Comparison of ENCODE assay signal across 15 mouse cellular contexts in the genomic region with DNA sequence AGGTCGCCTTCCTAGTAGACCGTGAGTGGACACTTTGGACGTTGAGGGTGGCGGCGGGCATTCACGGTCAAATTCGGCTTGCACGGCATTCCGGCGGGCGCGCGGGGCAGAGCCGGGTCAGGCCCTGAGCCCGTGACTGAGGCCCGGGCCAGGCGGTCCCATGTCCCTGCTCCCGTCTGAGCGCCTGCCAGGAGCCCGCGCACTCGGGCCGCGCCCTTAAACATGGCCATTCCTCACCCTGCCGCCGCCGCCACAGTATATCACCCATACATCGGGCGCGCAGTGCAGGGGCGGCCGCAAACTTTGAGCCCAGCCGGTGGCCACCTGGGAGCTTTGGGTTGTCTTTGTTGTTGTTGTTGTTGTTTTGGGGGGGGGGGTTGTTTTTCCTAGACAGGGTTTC. TPM values are rescaled to one million over a fixed set of nuclear protein-coding genes. Genes with fewer than 3 reads are reported as not detected.
A peak's percentile ranks its signal among the peaks of the same experiment; 100 is the strongest.
DNase-seq lines count a peak whose midpoint lies in the region; ATAC-seq lines count a peak whose summit lies in the region.
"Had no signal": no experiment of that assay in that cellular context is flagged by ENCODE, and none has a peak within 500 bp of the region (broad histone marks: within the 10 kb centered on the region; RNA-seq: fewer than 3 reads in every experiment).

No protein-coding gene starts in this region.

- H3K9ac ChIP-seq in forebrain, embryonic 11.5 days (ENCODE audit: low read length), result no peak overlapping the region
- no peak overlapping the region for H3K9ac ChIP-seq in kidney, embryonic 15.5 days

- H3K9me3 ChIP-seq in forebrain, embryonic 10.5 days, result no peaks in the 10 kb centered on the region; the same call in 1 of the 2 replicates
- H3K9me3 ChIP-seq in forebrain, embryonic 11.5 days (ENCODE audit: control insufficient read depth, low read length), result no peaks in the 10 kb centered on the region
- H3K9me3 ChIP-seq in kidney, embryonic 15.5 days (replicated peaks), result no peaks in the 10 kb centered on the region

- H3K36me3 ChIP-seq in forebrain, embryonic 10.5 days (replicated peaks), result no peaks in the 10 kb centered on the region
- no peaks in the 10 kb centered on the region for H3K36me3 ChIP-seq in forebrain, embryonic 11.5 days (ENCODE audit: control insufficient read depth, insufficient read depth, low read length)
- no peaks in the 10 kb centered on the region for H3K36me3 ChIP-seq in kidney, embryonic 15.5 days

- H3K27me3 ChIP-seq in forebrain, embryonic 10.5 days (ENCODE audit: poor library complexity, severe bottlenecking), result peaks cover 59% of the 10 kb centered on the region
- H3K27me3 ChIP-seq in forebrain, embryonic 11.5 days (ENCODE audit: control insufficient read depth, insufficient read depth, low read length), result peaks cover 6% of the 10 kb centered on the region; the same call in 1 of the 2 replicates
- H3K27me3 ChIP-seq in kidney, embryonic 15.5 days, result peaks cover 28% of the 10 kb centered on the region

- WGBS in forebrain, embryonic 10.5 days, result 29% methylated on average over 33 of the region's 33 CpGs
- 32% methylated on average over 33 of the region's 33 CpGs for WGBS in forebrain, embryonic 11.5 days
- 23% methylated on average over 33 of the region's 33 CpGs for WGBS in kidney, embryonic 15.5 days

- DNase-seq in forebrain, embryonic 10.5 days (ENCODE audit: extremely low spot score, low spot score), result no peak
- no peak for DNase-seq in forebrain, embryonic 11.5 days (ENCODE audit: low spot score)
- no peak for DNase-seq in kidney, postnatal 14 days
- peak; percentile 11 for DNase-seq in thymus, postnatal 4 days
- no peak for DNase-seq in thymus, postnatal 25 days
- no peak for DNase-seq in adrenal gland, postnatal 25 days
- DNase-seq in frontal cortex, postnatal 25 days (ENCODE audit: low spot score in 2 of 2), result no peak
- DNase-seq: cerebellum, postnatal 25 days; heart, postnatal 10 days; right cerebral cortex, adult 18-20 months had no signal

- H3K4me2 ChIP-seq in forebrain, embryonic 11.5 days (ENCODE audit: low read depth, low read length, severe bottlenecking), result no peak overlapping the region
- H3K4me2 ChIP-seq in kidney, embryonic 15.5 days, result peak overlapping the region; percentile 42

- no peak for ATAC-seq in forebrain, embryonic 11.5 days (replicated peaks; ENCODE audit: low FRiP score)
- ATAC-seq in kidney, embryonic 15.5 days (replicated peaks; ENCODE audit: low FRiP score), result no peak

- peaks cover 10% of the 10 kb centered on the region for H3K4me1 ChIP-seq in forebrain, embryonic 10.5 days
- no peaks in the 10 kb centered on the region for H3K4me1 ChIP-seq in forebrain, embryonic 11.5 days (replicated peaks; ENCODE audit: control insufficient read depth, insufficient read depth, low read length)
- H3K4me1 ChIP-seq in kidney, embryonic 15.5 days, result peaks cover 13% of the 10 kb centered on the region; the same call in 1 of the 2 replicates

- H3K27ac ChIP-seq in forebrain, embryonic 10.5 days, result no peak overlapping the region
- H3K27ac ChIP-seq in forebrain, embryonic 11.5 days (ENCODE audit: low read depth, low read length), result no peak overlapping the region
- H3K27ac ChIP-seq in kidney, embryonic 15.5 days, result no peak overlapping the region
- H3K27ac ChIP-seq: macrophage had no signal

- H3K4me3 ChIP-seq in forebrain, embryonic 10.5 days, result 0 out of 2 replicates have a peak overlapping the region, but pooled peaks have one; percentile 21
- H3K4me3 ChIP-seq in forebrain, embryonic 11.5 days (ENCODE audit: low read depth, low read length), result no peak overlapping the region
- 0 out of 2 replicates have a peak overlapping the region, but pooled peaks have one; percentile 4 for H3K4me3 ChIP-seq in kidney, embryonic 15.5 days (replicated peaks)

RNA-seq across cellular contexts. Expression of gene Rpp21, which starts 9.0 kb away (rescaled TPM):
- polyA plus RNA-seq in forebrain, embryonic 10.5 days (2016; fragmentation: Nextera tagmentation; extraction: Ambion mirVana), result 94.4 and 98.2 TPM in 2 replicates
- 82.2 and 89.0 TPM in 2 replicates for polyA plus RNA-seq in forebrain, embryonic 11.5 days (2014; fragmentation: Nextera tagmentation; extraction: Ambion mirVana)
- 107 and 113 TPM in 2 replicates for polyA plus RNA-seq in kidney, embryonic 15.5 days (2015; fragmentation: Nextera tagmentation; extraction: Ambion mirVana)
- total RNA-seq in adrenal gland, postnatal 25 days (2021), result 47.2 TPM in 2 replicates

RNA-seq across cellular contexts. Expression of gene Trim39, which starts 23.2 kb away (rescaled TPM):
- 20.5 and 23.9 TPM in 2 replicates for polyA plus RNA-seq in forebrain, embryonic 10.5 days (2016; fragmentation: Nextera tagmentation; extraction: Ambion mirVana)
- 22.0 and 23.0 TPM in 2 replicates for polyA plus RNA-seq in forebrain, embryonic 11.5 days (2014; fragmentation: Nextera tagmentation; extraction: Ambion mirVana)
- 16.4 and 19.5 TPM in 2 replicates for polyA plus RNA-seq in kidney, embryonic 15.5 days (2015; fragmentation: Nextera tagmentation; extraction: Ambion mirVana)
- total RNA-seq in adrenal gland, postnatal 25 days (2021), result 22.5 and 23.0 TPM in 2 replicates

RNA-seq across cellular contexts. Expression of gene H2-M10.2, which starts 37.4 kb away (rescaled TPM):
- 0.21 TPM in 1 of 2 replicates, not detected in the other for polyA plus RNA-seq in forebrain, embryonic 10.5 days (2016; fragmentation: Nextera tagmentation; extraction: Ambion mirVana)
- 0.33 TPM in 2 replicates for polyA plus RNA-seq in forebrain, embryonic 11.5 days (2014; fragmentation: Nextera tagmentation; extraction: Ambion mirVana)
- polyA plus RNA-seq in kidney, embryonic 15.5 days (2015; fragmentation: Nextera tagmentation; extraction: Ambion mirVana), result 0.14 TPM in 1 of 2 replicates, not detected in the other
- total RNA-seq in adrenal gland, postnatal 25 days (2021), result not detected in 2 replicates
- total RNA-seq: adrenal gland, adult 18-20 months; heart, postnatal 10 days; MEL had no signal
- polyA plus RNA-seq: large intestine, adult 2 months; macrophage had no signal

RNA-seq across cellular contexts. Expression of gene H2-T3, which starts 58.8 kb away (rescaled TPM):
- polyA plus RNA-seq in forebrain, embryonic 10.5 days (2016; fragmentation: Nextera tagmentation; extraction: Ambion mirVana), result not detected in 2 replicates
- not detected in 2 replicates for polyA plus RNA-seq in forebrain, embryonic 11.5 days (2014; fragmentation: Nextera tagmentation; extraction: Ambion mirVana)
- not detected in 2 replicates for polyA plus RNA-seq in kidney, embryonic 15.5 days (2015; fragmentation: Nextera tagmentation; extraction: Ambion mirVana)
- total RNA-seq in adrenal gland, postnatal 25 days (2021), result not detected in 2 replicates
- total RNA-seq: adrenal gland, adult 18-20 months; MEL had no signal
- polyA plus RNA-seq: macrophage had no signal
